22 mouse cellular contexts compared by ENCODE assay signal in the genomic region with DNA sequence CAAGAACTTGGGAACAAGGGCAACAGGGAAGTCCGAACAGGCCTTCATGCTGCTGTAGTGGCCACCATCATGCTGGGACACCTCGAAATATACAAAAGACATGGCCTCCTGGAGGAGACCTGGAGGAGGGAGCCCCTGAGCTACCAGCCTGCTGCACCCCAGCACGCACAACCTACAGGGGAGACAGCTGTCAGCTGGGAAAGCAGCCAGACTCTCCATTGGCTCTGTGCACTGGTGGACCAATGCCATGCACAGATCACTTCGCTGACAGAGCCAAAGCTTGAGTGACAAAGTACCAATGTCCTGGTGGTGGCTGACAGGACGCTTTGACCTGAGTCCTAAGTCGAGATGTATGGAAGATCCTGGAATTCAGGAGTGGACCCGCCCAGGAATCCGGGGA. TPM values are rescaled to one million over a fixed set of nuclear protein-coding genes. Genes with fewer than 3 reads are reported as not detected.
DNase-seq lines count a peak whose midpoint lies in the region; ATAC-seq and TF ChIP-seq lines count a peak whose summit lies in the region.
"Had no signal": no experiment of that assay in that cellular context is flagged by ENCODE, and none has a peak within 500 bp of the region (broad histone marks: within the 10 kb centered on the region; RNA-seq: fewer than 3 reads in every experiment).

No protein-coding gene starts in this region.

- no peak overlapping the region for H3K9ac ChIP-seq in forebrain, embryonic 14.5 days (ENCODE audit: low read length)
- no peak overlapping the region for H3K9ac ChIP-seq in forebrain, embryonic 12.5 days
- H3K9ac ChIP-seq: liver, postnatal 0 days; neural tube, embryonic 12.5 days had no signal

- 75% methylated on average over 8 of the region's 8 CpGs for WGBS in forebrain, embryonic 14.5 days
- WGBS in forebrain, embryonic 12.5 days, result 89% methylated on average over 8 of the region's 8 CpGs

- ATAC-seq in forebrain, embryonic 14.5 days, result no peak
- no peak for ATAC-seq in forebrain, embryonic 12.5 days (ENCODE audit: low FRiP score)
- ATAC-seq: intestine, embryonic 16.5 days; liver, postnatal 0 days had no signal

- intact Hi-C loops in gastrocnemius, postnatal 14 days (cut with DNase I; ENCODE audit: low total_unique reads), result no loop called here

- no peaks in the 10 kb centered on the region for H3K9me3 ChIP-seq in forebrain, embryonic 14.5 days (replicated peaks; ENCODE audit: control insufficient read depth, low read length)
- no peaks in the 10 kb centered on the region for H3K9me3 ChIP-seq in forebrain, embryonic 12.5 days
- H3K9me3 ChIP-seq: neural tube, embryonic 12.5 days had no signal

- no peak for TF ChIP-seq CTCF in layer of hippocampus, adult 2 months (conservative IDR thresholded peaks at IDR 0.05)

- no peaks in the 10 kb centered on the region for H3K36me3 ChIP-seq in forebrain, embryonic 14.5 days (ENCODE audit: control insufficient read depth, insufficient read depth, low read length)
- H3K36me3 ChIP-seq in forebrain, embryonic 12.5 days (replicated peaks), result no peaks in the 10 kb centered on the region
- H3K36me3 ChIP-seq: neural tube, embryonic 12.5 days had no signal

- H3K27ac ChIP-seq in forebrain, embryonic 14.5 days (ENCODE audit: low read depth, low read length), result 0 out of 2 replicates have a peak overlapping the region, but pooled peaks have one; percentile 21
- H3K27ac ChIP-seq in forebrain, embryonic 12.5 days, result no peak overlapping the region
- H3K27ac ChIP-seq in layer of hippocampus, adult 2 months, result no peak overlapping the region; the same call in 1 of the 2 replicates
- H3K27ac ChIP-seq: heart, adult 2 months; neural tube, embryonic 12.5 days had no signal

- H3K4me3 ChIP-seq in forebrain, embryonic 14.5 days (ENCODE audit: low read depth, low read length), result no peak overlapping the region
- H3K4me3 ChIP-seq in forebrain, embryonic 12.5 days (replicated peaks), result no peak overlapping the region
- H3K4me3 ChIP-seq in layer of hippocampus, adult 2 months, result no peak overlapping the region
- H3K4me3 ChIP-seq: heart, adult 2 months; neural tube, embryonic 12.5 days had no signal

- no peak overlapping the region for H3K4me2 ChIP-seq in forebrain, embryonic 14.5 days (ENCODE audit: low read length)
- H3K4me2 ChIP-seq in forebrain, embryonic 12.5 days, result no peak overlapping the region
- H3K4me2 ChIP-seq: neural tube, embryonic 12.5 days had no signal

- H3K4me1 ChIP-seq in forebrain, embryonic 14.5 days (ENCODE audit: control insufficient read depth, insufficient read depth, low read length), result no peaks in the 10 kb centered on the region; the same call in 1 of the 2 replicates
- H3K4me1 ChIP-seq in forebrain, embryonic 12.5 days, result no peaks in the 10 kb centered on the region
- H3K4me1 ChIP-seq: neural tube, embryonic 12.5 days had no signal

- peak; percentile 53 for DNase-seq in forebrain, embryonic 14.5 days (ENCODE audit: low spot score)
- DNase-seq in layer of hippocampus, postnatal 10 days (ENCODE audit: low spot score in 2 of 2), result peak; percentile 48 to 66
- DNase-seq in layer of hippocampus, adult 2 months (ENCODE audit: low spot score in 2 of 2), result no peak
- peak; percentile 84 for DNase-seq in cerebellum, adult 9-11 months
- peak; percentile 39 for DNase-seq in gastrocnemius, postnatal 14 days
- no peak for DNase-seq in left cerebral cortex, adult 18-20 months (ENCODE audit: low spot score in 2 of 2)
- DNase-seq in testis, postnatal 14 days (ENCODE audit: low spot score), result no peak
- DNase-seq: heart, postnatal 14 days; kidney, postnatal 10 days; liver, postnatal 0 days; midbrain, embryonic 14.5 days; spleen, adult 18-20 months; thymus, postnatal 4 days had no signal

- no peaks in the 10 kb centered on the region for H3K27me3 ChIP-seq in forebrain, embryonic 14.5 days (replicated peaks; ENCODE audit: control insufficient read depth, insufficient read depth, low read length)
- no peaks in the 10 kb centered on the region for H3K27me3 ChIP-seq in forebrain, embryonic 12.5 days
- H3K27me3 ChIP-seq: neural tube, embryonic 12.5 days had no signal

RNA-seq across cellular contexts. Expression of gene Sult4a1, which starts 9.5 kb away (rescaled TPM):
- 40.4 and 51.4 TPM in 2 replicates for polyA plus RNA-seq in forebrain, embryonic 14.5 days (2014; fragmentation: Nextera tagmentation; extraction: Ambion mirVana)
- 21.7 and 23.3 TPM in 2 replicates for polyA plus RNA-seq in forebrain, embryonic 12.5 days (2016; fragmentation: Nextera tagmentation; extraction: Ambion mirVana)
- 100 to 1,000 TPM; 282 to 291 TPM for total RNA-seq in layer of hippocampus, postnatal 10 days (2021)
- 100 to 1,000 TPM; 315 to 350 TPM for total RNA-seq in layer of hippocampus, adult 2 months (2021)
- total RNA-seq in gastrocnemius, postnatal 14 days (2021), result under 1 TPM in 1 of 2 experiments, not detected in 1; 0.09 TPM
- total RNA-seq in left cerebral cortex, adult 18-20 months (2021), result 100 to 1,000 TPM; 449 to 474 TPM
- polyA plus RNA-seq: liver, postnatal 0 days had no signal

RNA-seq across cellular contexts. Expression of gene Pnpla5, which starts 26.9 kb away (rescaled TPM):
- polyA plus RNA-seq in forebrain, embryonic 14.5 days (2014; fragmentation: Nextera tagmentation; extraction: Ambion mirVana), result not detected in 2 replicates
- not detected in 2 replicates for polyA plus RNA-seq in forebrain, embryonic 12.5 days (2016; fragmentation: Nextera tagmentation; extraction: Ambion mirVana)
- not detected for total RNA-seq in layer of hippocampus, postnatal 10 days (2021)
- total RNA-seq in layer of hippocampus, adult 2 months (2021), result not detected
- total RNA-seq in gastrocnemius, postnatal 14 days (2021), result not detected
- total RNA-seq in left cerebral cortex, adult 18-20 months (2021), result not detected
- total RNA-seq: heart, adult 2 months; heart, postnatal 14 days; layer of hippocampus, postnatal 25 days had no signal
- polyA plus RNA-seq: embryonic facial prominence, embryonic 11.5 days; heart, adult 2 months; intestine, embryonic 16.5 days; limb, embryonic 14.5 days; midbrain, embryonic 14.5 days; neural tube, embryonic 12.5 days; stomach, embryonic 16.5 days had no signal

RNA-seq across cellular contexts. Expression of gene Efcab6, which starts 30.9 kb away (rescaled TPM):
- polyA plus RNA-seq in forebrain, embryonic 14.5 days (2014; fragmentation: Nextera tagmentation; extraction: Ambion mirVana), result 2.1 and 3.0 TPM in 2 replicates
- polyA plus RNA-seq in forebrain, embryonic 12.5 days (2016; fragmentation: Nextera tagmentation; extraction: Ambion mirVana), result 0.58 and 1.3 TPM in 2 replicates
- total RNA-seq in layer of hippocampus, postnatal 10 days (2021), result 1 to 10 TPM; 6.2 to 8.8 TPM
- total RNA-seq in layer of hippocampus, adult 2 months (2021), result 1 to 10 TPM; 4.9 to 6.4 TPM
- total RNA-seq in gastrocnemius, postnatal 14 days (2021), result 1 to 10 TPM; 2.7 to 4.0 TPM
- 10 to 100 TPM; 12.3 to 14.1 TPM for total RNA-seq in left cerebral cortex, adult 18-20 months (2021)
- total RNA-seq: adrenal gland, adult 18-20 months; heart, adult 2 months; heart, postnatal 14 days had no signal
- polyA plus RNA-seq: liver, postnatal 0 days had no signal

Comparison
In these comparisons a context has a peak if more than half of its experiments do, and no peak if none do; other contexts are left out.
1. DNase-seq: peak in forebrain, embryonic 14.5 days (single experiment), layer of hippocampus, postnatal 10 days (2 of 2), cerebellum, adult 9-11 months (single experiment) and gastrocnemius, postnatal 14 days (single experiment); none in layer of hippocampus, adult 2 months (0 of 2), left cerebral cortex, adult 18-20 months (0 of 2) and testis, postnatal 14 days (single experiment).
2. RNA of gene Sult4a1, which starts 9.5 kb away (total RNA-seq): 449 to 474 TPM in left cerebral cortex, adult 18-20 months, 315 to 350 TPM in layer of hippocampus, adult 2 months and 282 to 291 TPM in layer of hippocampus, postnatal 10 days; 0.09 TPM in gastrocnemius, postnatal 14 days; every median in the first group is over 100 times any median in the second.